Mouse (Mus musculus) G1E (cell line): Measurements from ENCODE around the gene Als2.

ENCODE experiments used
- CTCF ChIP-seq: IDR thresholded peaks from 2 replicates; pipeline ENCODE4 v1.5.1; 2012; ENCODE audit warnings: low read depth, low read length, inconsistent platforms, mixed read lengths
- GATA1 ChIP-seq: IDR thresholded peaks from 2 replicates; pipeline ENCODE4 v1.6.1; 2012; ENCODE audit warnings: borderline replicate concordance, low read length, inconsistent platforms, mixed read lengths
- TAL1 ChIP-seq: conservative IDR thresholded peaks from 2 replicates; pipeline ENCODE4 v1.6.1; 2012; ENCODE audit warnings: low read depth, low read length, inconsistent platforms, mixed read lengths

DNA sequence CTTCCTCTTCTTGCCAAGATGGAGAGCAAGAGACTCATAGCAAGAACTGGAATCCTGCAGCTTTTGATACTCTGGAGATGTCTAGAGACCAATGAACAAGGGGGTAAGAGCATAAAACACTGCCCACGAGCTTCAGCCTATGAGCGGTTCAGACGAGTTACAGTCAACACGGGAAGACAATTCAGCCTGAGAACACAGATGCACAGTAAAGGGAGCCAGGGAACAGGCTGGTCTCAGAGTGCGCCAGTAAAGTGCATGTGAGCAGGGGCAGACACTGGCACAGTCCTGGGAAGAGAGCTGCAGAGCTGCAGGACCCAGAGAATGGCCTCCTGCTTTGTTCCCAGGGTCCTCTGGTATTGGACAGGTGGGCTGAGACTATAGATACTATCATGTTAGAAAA lies 49.2 kb downstream of the Als2 start:
- TF ChIP-seq TAL1 (no peak), CTCF (no peak), GATA1 (no peak)
